Mouse (Mus musculus) bone marrow macrophage, adult 2 months (primary cell): ENCODE measurements around the gene Isoc2a.
A peak's percentile ranks its signal among the peaks of the same experiment; 100 is the strongest.

Source experiments
- CTCF ChIP-seq: IDR thresholded peaks from 2 replicates; pipeline ENCODE4 v1.5.1; 2012; ENCODE audit warnings: low read depth, mild to moderate bottlenecking, low read length, moderate library complexity
- POLR2A ChIP-seq: IDR thresholded peaks from 2 replicates; pipeline ENCODE4 v1.6.1; 2012; ENCODE audit warnings: mild to moderate bottlenecking, low read depth, low read length, borderline replicate concordance

DNA sequence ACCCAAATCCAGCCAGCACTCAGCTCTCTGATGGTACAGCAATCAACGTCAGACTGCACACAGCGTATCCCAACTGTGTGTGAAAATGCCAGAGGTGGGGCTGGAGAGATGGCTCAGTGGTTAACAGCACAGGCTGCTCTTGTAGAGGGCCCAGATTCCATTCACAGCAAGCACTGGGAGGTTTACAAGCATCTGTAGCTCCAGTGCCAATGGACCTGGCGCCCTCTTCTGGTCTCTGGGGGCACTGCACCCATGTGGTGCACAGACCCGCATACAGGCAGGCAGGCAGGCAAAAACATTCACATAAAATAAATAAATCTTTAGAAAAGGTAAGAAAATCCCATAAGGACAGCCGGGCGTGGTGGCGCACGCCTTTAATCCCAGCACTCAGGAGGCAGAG is 24.2 kb downstream of the Isoc2a start:
- TF ChIP-seq CTCF (peak; percentile 43; the same call in 1 of the 2 replicates), POLR2A (no peak)
